Mouse (Mus musculus) forebrain, embryonic 16.5 days (tissue): ENCODE measurements around the gene Iqgap3. TPM values are rescaled to one million over a fixed set of nuclear protein-coding genes. Genes with fewer than 3 reads are reported as not detected.
A peak's percentile ranks its signal among the peaks of the same experiment; 100 is the strongest.

ENCODE experiments used
- ATAC-seq: fragments of 200-750 bp; cut with Nextera tagmentation; 2 replicates; pipeline ENCODE4 v1.8.0; 2017; ENCODE audit warnings: mild to moderate bottlenecking, moderate library complexity
- H3K27ac ChIP-seq: fragments of 300-500 bp; sonication (generic); 2 replicates; pipeline ENCODE4 v1.5.1; 2014; ENCODE audit warnings: low read length, control low read depth
- H3K27me3 ChIP-seq: fragments of 300-500 bp; sonication (generic); replicated peaks from 2 replicates; pipeline ENCODE4 v1.6.1; 2014; ENCODE audit warnings: low read length; ENCODE audit not compliant: control insufficient read depth, insufficient read depth
- H3K36me3 ChIP-seq: fragments of 300-500 bp; sonication (generic); 2 replicates; pipeline ENCODE4 v1.6.1; 2014; ENCODE audit not compliant: control insufficient read depth, insufficient read depth
- H3K4me1 ChIP-seq: fragments of 300-500 bp; sonication (generic); replicated peaks from 2 replicates; pipeline ENCODE4 v1.6.1; 2014; ENCODE audit warnings: low read length; ENCODE audit not compliant: control insufficient read depth, insufficient read depth
- H3K4me2 ChIP-seq: fragments of 300-500 bp; sonication (generic); 2 replicates; pipeline ENCODE4 v1.6.1; 2014; ENCODE audit warnings: mild to moderate bottlenecking, low read length, control low read depth
- H3K4me3 ChIP-seq: fragments of 300-500 bp; sonication (generic); replicated peaks from 2 replicates; pipeline ENCODE4 v1.5.1; 2014; ENCODE audit warnings: mild to moderate bottlenecking, low read length, control low read depth
- H3K9ac ChIP-seq: fragments of 300-500 bp; sonication (generic); replicated peaks from 2 replicates; pipeline ENCODE4 v1.6.1; 2014; ENCODE audit warnings: low read depth, low read length, control low read depth
- H3K9me3 ChIP-seq: fragments of 300-500 bp; sonication (generic); 2 replicates; pipeline ENCODE4 v1.6.1; 2016; ENCODE audit warnings: low read length; ENCODE audit not compliant: control insufficient read depth
- WGBS: fragments of 180-500 bp; shearing (Covaris S2); extraction: QIAGEN DNeasy Blood & Tissue Kit; methylation state at CpG from one replicate; pipeline ENCODE4 v1.1.7; 2014; 5-methylcytosine and 5-hydroxymethylcytosine counted together
- polyA plus RNA-seq: library from polyadenylated mRNA; unstranded; fragments of >200 nt; fragmentation: Nextera tagmentation; extraction: Ambion mirVana; gene quantifications from 2 replicates; pipeline ENCODE4 v1.2.1, GENCODE M21; 2015

The Iqgap3 gene
- polyA plus RNA-seq, 1 experiment from 2014 or later: 7.5 TPM

DNA sequence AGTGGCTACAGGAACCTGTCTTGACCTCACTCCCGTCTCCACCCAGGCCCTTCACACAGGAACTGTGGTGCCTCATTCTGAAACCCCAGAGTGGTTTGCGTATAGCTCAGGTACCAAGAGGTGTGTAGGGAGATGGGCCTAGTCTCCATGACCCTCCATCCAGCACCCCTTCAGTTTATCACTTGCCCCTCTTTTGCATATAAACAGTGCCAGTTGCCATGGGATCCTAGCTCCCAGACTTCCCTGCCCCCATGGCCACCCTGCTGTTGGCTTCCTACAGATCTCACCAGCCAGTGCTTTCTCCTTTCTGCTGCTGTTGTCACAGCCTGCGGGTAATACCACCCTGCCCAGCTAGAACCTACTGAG lies 69.2 kb downstream of the Iqgap3 start:
- no peaks in the 10 kb centered on the region for H3K27me3 ChIP-seq
- no peak overlapping the region for H3K9ac ChIP-seq
- ATAC-seq: no peak
- H3K9me3 ChIP-seq: no peaks in the 10 kb centered on the region
- peak overlapping the region; percentile 27; the same call in 1 of the 2 replicates for H3K4me2 ChIP-seq
- no peak overlapping the region for H3K4me3 ChIP-seq
- 53% methylated on average over 3 of the region's 3 CpGs for WGBS
- peak overlapping the region; percentile 88 for H3K27ac ChIP-seq
- H3K4me1 ChIP-seq: peaks cover 70% of the 10 kb centered on the region
- no peaks in the 10 kb centered on the region for H3K36me3 ChIP-seq

DNA sequence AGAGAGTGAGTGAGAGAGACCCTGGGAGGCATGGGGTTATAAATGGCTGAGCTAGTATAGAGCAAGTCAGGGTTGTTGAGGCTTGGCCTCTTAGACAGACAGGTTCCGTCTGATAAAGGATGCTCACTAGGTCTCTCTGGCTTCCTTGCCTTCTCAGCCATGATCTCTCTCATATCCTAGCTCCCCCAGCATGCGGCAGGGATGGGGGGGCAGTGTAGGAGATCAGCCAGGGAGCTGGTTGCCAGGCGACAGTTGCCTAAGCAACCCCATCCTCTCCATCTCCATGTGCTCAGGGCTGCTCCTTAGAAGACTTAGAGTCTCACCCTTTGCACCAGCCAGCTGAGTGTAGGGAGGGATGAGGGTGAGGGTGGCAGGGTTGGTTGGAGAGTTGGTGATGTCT lies 70.3 kb downstream of the Iqgap3 start:
- H3K4me1 ChIP-seq: peaks cover 59% of the 10 kb centered on the region
- H3K9ac ChIP-seq: peak overlapping the region; percentile 44
- 0 out of 2 replicates have a peak overlapping the region, but pooled peaks have one; percentile 3 for H3K4me3 ChIP-seq
- peak overlapping the region; percentile 88 for H3K27ac ChIP-seq
- H3K9me3 ChIP-seq: no peaks in the 10 kb centered on the region
- H3K36me3 ChIP-seq: 0 out of 2 replicates have a peak, but pooled peaks cover 4% of the 10 kb centered on the region
- peak; percentile 92 for ATAC-seq
- peak overlapping the region; percentile 38 for H3K4me2 ChIP-seq
- WGBS: 25% methylated on average over 3 of the region's 3 CpGs
- H3K27me3 ChIP-seq: no peaks in the 10 kb centered on the region

DNA sequence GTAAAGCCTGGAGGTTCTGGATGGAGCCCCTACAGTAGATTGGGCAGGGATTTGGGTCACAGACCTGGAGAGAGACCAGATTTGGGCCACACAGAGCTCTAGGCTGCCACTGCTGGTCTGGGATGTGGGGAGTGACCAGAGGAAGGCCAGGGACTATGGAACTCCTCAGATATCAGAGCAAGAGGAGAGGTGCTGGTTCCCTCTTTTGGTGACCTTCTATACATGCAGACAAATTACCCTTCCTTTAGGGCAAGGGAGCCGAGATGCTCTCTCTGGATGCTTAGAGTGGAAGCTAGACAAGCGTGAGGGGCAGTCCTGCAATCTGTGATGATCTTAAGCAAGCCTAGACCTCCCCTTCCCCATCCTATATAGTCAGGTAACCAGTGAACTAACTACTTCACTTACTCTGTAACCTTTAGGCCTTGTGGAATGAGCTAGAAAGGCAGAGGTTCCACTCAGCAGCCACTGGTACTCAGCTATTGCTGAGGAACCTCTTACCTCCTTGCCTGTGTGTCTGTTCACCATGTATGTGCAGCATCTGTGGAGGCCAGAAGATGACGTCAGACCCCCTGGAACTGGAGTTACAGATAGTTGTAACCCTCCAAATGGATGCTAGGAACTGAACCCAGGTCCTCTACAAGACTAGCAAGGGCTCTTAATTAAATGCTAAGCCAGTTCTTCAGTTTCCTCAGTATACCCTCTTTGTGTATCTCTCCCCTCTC lies 71.7 kb downstream of the Iqgap3 start:
- 81% methylated on average over 3 of the region's 3 CpGs for WGBS
- Histone ChIP-seq H3K9ac (no peak overlapping the region), H3K27me3 (no peaks in the 10 kb centered on the region), H3K9me3 (no peaks in the 10 kb centered on the region), H3K4me1 (peaks cover 58% of the 10 kb centered on the region), H3K36me3 (peaks cover 7% of the 10 kb centered on the region; the same call in 1 of the 2 replicates), H3K4me2 (no peak overlapping the region), H3K4me3 (no peak overlapping the region), H3K27ac (peak overlapping the region; percentile 88)
- no peak for ATAC-seq

DNA sequence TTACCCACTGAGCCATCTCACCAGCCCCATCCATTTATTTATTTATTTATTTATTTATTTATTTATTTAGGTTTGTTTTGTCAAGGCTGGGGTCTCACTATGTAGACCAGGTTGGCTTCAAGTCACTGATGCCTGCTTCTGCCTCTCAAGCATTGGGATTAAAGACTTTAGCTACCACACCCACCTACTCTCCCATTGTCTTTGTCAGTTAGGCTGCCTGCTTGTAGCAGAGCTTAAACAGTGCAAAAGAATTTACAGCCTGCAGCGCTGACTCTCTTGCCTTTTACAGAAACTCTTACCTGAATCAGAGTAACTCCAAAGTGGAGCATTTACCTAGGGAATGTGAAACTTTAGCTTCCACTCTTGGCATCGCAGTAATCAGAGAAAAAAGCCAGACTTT lies 72.5 kb downstream of the Iqgap3 start:
- WGBS: 76% methylated on average over 2 of the region's 2 CpGs
- Histone ChIP-seq H3K4me1 (peaks cover 50% of the 10 kb centered on the region), H3K27ac (no peak overlapping the region), H3K9ac (no peak overlapping the region), H3K9me3 (no peaks in the 10 kb centered on the region), H3K36me3 (peaks cover 13% of the 10 kb centered on the region; the same call in 1 of the 2 replicates), H3K27me3 (no peaks in the 10 kb centered on the region), H3K4me3 (no peak overlapping the region), H3K4me2 (no peak overlapping the region)
- ATAC-seq: no peak

DNA sequence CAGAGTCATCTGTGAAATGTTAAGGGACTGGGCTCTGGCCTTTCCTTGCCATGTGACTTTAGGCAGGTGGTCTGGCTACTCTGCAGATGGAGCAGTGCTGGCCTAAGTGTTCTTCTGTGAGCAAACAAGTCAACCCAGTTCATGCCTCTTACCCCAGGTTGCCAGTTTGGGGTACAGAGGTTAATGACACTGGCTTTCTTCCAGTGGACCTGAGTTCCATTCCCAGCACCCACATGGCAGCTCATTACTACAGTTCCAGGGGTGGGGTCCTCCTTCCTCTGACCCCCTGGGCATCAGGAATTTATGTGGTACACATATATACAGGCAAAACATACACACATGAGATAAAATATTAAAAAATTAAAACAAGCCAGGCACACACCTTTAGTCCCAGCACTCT lies 75.0 kb downstream of the Iqgap3 start:
- H3K9me3 ChIP-seq: no peaks in the 10 kb centered on the region
- no peak overlapping the region for H3K4me2 ChIP-seq
- H3K4me3 ChIP-seq: no peak overlapping the region
- H3K36me3 ChIP-seq: peaks cover 19% of the 10 kb centered on the region
- ATAC-seq: no peak
- H3K9ac ChIP-seq: no peak overlapping the region
- no peak overlapping the region for H3K27ac ChIP-seq
- no peaks in the 10 kb centered on the region for H3K27me3 ChIP-seq
- peaks cover 24% of the 10 kb centered on the region for H3K4me1 ChIP-seq

DNA sequence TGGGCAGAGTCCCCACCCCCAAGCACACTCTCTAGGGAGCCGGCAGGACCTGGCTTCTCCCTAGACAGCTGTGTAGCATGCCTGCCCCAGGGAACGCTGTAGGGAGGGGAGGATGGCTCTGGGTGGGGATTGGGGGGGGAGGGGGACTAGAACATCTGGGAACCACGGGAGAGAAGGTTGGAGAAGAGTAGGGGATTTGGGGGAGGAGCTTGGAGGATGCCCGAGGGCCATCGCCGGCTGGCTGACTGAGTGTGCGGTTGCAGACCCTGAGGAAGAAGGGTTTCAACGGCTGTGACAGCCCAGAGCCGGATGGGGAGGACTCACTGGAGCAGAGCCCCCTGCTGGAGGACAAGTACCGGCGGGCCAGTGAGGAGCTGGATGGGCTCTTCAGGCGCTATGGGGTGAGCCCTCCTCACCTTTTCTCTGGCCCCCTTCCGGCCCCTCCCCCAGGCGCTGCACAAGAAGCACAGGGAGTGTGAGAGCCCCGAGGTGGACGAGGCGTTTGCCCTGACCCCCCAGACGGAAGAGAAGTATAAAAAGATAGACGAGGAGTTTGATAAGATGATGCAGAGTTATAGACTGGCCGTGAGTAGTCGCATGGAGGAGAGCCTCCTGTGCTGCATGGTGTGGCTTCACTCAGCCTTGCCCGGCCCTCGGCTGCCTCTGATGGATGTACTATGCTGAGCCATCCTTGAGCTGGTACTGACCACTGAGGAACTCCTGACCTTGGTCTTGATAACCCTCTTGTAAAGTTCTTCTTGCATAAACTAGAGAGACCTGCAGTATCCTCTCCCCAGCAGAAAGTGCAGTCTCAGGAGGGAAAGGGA lies 76.2 kb downstream of the Iqgap3 start:
- no peak overlapping the region for H3K4me3 ChIP-seq
- peak; percentile 62 for ATAC-seq
- peaks cover 26% of the 10 kb centered on the region for H3K36me3 ChIP-seq
- 0 out of 2 replicates have a peak overlapping the region, but pooled peaks have one; percentile 13 for H3K9ac ChIP-seq
- peaks cover 17% of the 10 kb centered on the region for H3K4me1 ChIP-seq
- H3K9me3 ChIP-seq: no peaks in the 10 kb centered on the region
- H3K27ac ChIP-seq: no peak overlapping the region
- 19% methylated on average over 23 of the region's 23 CpGs for WGBS
- no peaks in the 10 kb centered on the region for H3K27me3 ChIP-seq
- H3K4me2 ChIP-seq: no peak overlapping the region

DNA sequence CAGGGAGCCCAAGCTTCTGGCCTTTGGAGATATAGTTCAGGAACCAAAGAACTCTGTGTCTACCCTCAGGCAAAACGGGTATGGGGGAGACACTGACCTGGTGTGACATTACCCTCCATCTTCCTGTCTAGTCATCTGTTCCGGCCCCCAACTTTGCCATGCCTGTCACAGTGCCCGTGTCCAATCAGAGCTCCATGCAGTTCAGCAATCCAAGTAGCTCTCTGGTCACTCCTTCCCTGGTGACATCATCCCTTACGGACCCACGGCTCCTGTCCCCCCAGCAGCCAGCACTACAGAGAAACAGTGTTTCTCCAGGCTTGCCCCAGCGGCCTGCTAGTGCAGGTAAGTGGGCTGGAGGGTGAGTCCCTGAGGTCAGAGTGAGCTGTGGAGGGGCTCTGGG lies 77.2 kb downstream of the Iqgap3 start:
- ATAC-seq: no peak
- Histone ChIP-seq H3K27ac (no peak overlapping the region), H3K4me3 (no peak overlapping the region), H3K9me3 (no peaks in the 10 kb centered on the region), H3K36me3 (peaks cover 34% of the 10 kb centered on the region), H3K27me3 (no peaks in the 10 kb centered on the region), H3K4me2 (no peak overlapping the region), H3K4me1 (peaks cover 11% of the 10 kb centered on the region), H3K9ac (no peak overlapping the region)
- 89% methylated on average over 6 of the region's 6 CpGs for WGBS

DNA sequence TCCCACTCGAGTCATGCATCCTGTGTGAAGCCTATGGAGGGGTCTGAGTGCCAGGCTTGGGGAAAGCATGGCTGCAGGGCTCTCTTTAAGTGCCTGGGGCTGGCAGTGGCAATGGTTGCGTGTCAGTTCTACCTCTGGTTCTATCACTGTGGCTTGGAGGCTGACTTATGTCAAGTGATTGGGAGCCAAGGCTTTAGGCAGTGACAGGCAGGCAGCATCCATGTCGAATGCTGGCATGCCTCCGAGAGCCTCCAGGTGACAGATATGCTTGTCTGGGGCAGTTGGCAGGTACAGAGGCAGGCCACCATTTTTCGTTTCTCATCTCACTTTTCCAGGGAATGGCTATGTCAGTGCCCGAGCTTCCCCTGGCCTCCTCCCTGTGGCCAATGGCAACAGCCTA lies 79.1 kb downstream of the Iqgap3 start:
- Histone ChIP-seq H3K36me3 (peaks cover 38% of the 10 kb centered on the region), H3K9ac (no peak overlapping the region), H3K27ac (no peak overlapping the region), H3K9me3 (no peaks in the 10 kb centered on the region), H3K4me3 (no peak overlapping the region), H3K4me1 (peaks cover 11% of the 10 kb centered on the region), H3K27me3 (no peaks in the 10 kb centered on the region), H3K4me2 (no peak overlapping the region)
- no peak for ATAC-seq
- 83% methylated on average over 6 of the region's 6 CpGs for WGBS

DNA sequence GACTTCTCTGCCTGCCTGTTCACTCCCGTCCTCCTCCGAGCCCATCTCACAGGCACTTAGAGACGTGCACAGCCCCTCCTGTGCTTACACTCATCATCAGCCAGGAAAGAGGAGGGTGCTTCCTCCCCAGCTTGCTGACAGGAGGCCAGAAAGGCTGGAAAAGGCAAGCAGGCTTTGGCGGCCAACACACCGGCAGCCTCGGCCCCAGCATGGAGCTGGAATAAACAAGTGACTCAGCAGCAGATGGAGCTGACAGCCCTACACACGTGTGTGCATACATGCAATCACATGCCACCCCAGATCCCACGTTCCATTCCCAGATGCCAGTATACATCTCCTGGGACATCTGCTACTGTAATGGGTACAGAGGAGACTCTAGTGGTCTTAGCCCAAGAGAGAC lies 80.5 kb downstream of the Iqgap3 start:
- no peak overlapping the region for H3K9ac ChIP-seq
- no peak overlapping the region for H3K27ac ChIP-seq
- no peak overlapping the region for H3K4me2 ChIP-seq
- H3K4me1 ChIP-seq: peaks cover 11% of the 10 kb centered on the region
- no peaks in the 10 kb centered on the region for H3K9me3 ChIP-seq
- no peaks in the 10 kb centered on the region for H3K27me3 ChIP-seq
- no peak overlapping the region for H3K4me3 ChIP-seq
- WGBS: 58% methylated on average over 8 of the region's 8 CpGs
- peaks cover 33% of the 10 kb centered on the region for H3K36me3 ChIP-seq
- ATAC-seq: no peak
